Mouse (Mus musculus) heart, postnatal 0 days (tissue): ENCODE data around the gene Rprml.

Source experiments
- CTCF ChIP-seq: IDR thresholded peaks from 2 replicates; pipeline ENCODE4 v1.5.1; 2016; ENCODE audit warnings: antibody characterized with exemption, control low read depth, low read depth
- EP300 ChIP-seq: IDR thresholded peaks from 2 replicates; pipeline ENCODE4 v1.6.1; 2016; ENCODE audit warnings: antibody characterized with exemption, low read depth

DNA sequence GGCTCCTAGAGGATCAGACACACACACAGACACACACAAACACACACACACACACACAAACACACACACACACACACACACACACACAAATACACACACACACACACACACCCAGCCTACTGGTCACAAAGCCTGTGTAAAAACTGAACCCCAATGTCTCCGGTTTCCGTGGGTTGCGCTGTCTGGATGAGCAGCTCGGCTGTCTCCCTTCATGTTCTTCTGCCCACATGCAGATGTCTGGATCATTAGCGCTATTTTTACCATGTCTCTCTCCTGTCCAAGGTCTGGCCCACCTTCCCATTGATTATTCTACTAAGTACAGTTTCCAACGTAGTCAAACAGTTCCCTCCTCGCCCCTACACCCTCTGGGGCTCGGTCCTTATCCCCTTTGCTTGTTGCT, 13.7 kb downstream of the Rprml start:
- TF ChIP-seq CTCF (no peak), EP300 (no peak)
